Mouse (Mus musculus) limb, embryonic 14.5 days (tissue): Measurements from ENCODE around the gene Higd1b. TPM values are rescaled to one million over a fixed set of nuclear protein-coding genes. Genes with fewer than 3 reads are reported as not detected.

Experiments
- ATAC-seq: fragments of 200-750 bp; cut with Nextera tagmentation; 2 replicates; pipeline ENCODE4 v1.8.0; 2017; ENCODE audit warnings: low read depth, moderate number of reproducible peaks, moderate TSS enrichment; ENCODE audit not compliant: low FRiP score
- DNase-seq: peaks from one replicate; pipeline ENCODE4 v3.0.0-alpha.2; 2015; ENCODE audit warnings: low spot score
- H3K27ac ChIP-seq: fragments of 300-500 bp; sonication (generic); replicated peaks from 2 replicates; pipeline ENCODE4 v1.5.1; 2014; ENCODE audit warnings: low read depth, mild to moderate bottlenecking, low read length, moderate library complexity, mixed read lengths
- H3K27me3 ChIP-seq: fragments of 300-500 bp; sonication (generic); 2 replicates; pipeline ENCODE4 v1.6.1; 2014; ENCODE audit warnings: low read length, mixed read lengths; ENCODE audit not compliant: control insufficient read depth, insufficient read depth
- H3K36me3 ChIP-seq: fragments of 300-500 bp; sonication (generic); 2 replicates; pipeline ENCODE4 v1.6.1; 2014; ENCODE audit warnings: mild to moderate bottlenecking, low read length, moderate library complexity, mixed read lengths; ENCODE audit not compliant: control insufficient read depth, insufficient read depth
- H3K4me1 ChIP-seq: fragments of 300-500 bp; sonication (generic); 2 replicates; pipeline ENCODE4 v1.6.1; 2014; ENCODE audit warnings: antibody characterized with exemption, low read length, mixed read lengths; ENCODE audit not compliant: control insufficient read depth, insufficient read depth
- H3K4me2 ChIP-seq: fragments of 300-500 bp; sonication (generic); replicated peaks from 2 replicates; pipeline ENCODE4 v1.6.1; 2014; ENCODE audit warnings: low read depth, mild to moderate bottlenecking, low read length, moderate library complexity; ENCODE audit not compliant: severe bottlenecking
- H3K4me3 ChIP-seq: fragments of 300-500 bp; sonication (generic); replicated peaks from 2 replicates; pipeline ENCODE4 v1.5.1; 2014; ENCODE audit warnings: low read length
- H3K9ac ChIP-seq: fragments of 300-500 bp; sonication (generic); 2 replicates; pipeline ENCODE4 v1.6.1; 2014; ENCODE audit warnings: mild to moderate bottlenecking, low read depth, low read length, moderate library complexity; ENCODE audit not compliant: severe bottlenecking
- H3K9me3 ChIP-seq: fragments of 300-500 bp; sonication (generic); 2 replicates; pipeline ENCODE4 v1.6.1; 2016; ENCODE audit warnings: low read length; ENCODE audit not compliant: control insufficient read depth
- POLR2A ChIP-seq: fragments of 200-500 bp; IDR thresholded peaks from 2 replicates; pipeline ENCODE4 v1.8.0; 2012; ENCODE audit warnings: inconsistent platforms, mild to moderate bottlenecking, moderate library complexity, borderline replicate concordance; ENCODE audit not compliant: insufficient read depth, insufficient read length; ENCODE audit errors: extremely low read depth
- WGBS: fragments of 180-500 bp; shearing (Covaris S2); extraction: QIAGEN DNeasy Blood & Tissue Kit; methylation state at CpG from one replicate; pipeline ENCODE4 v1.1.7; 2014; 5-methylcytosine and 5-hydroxymethylcytosine counted together
- polyA plus RNA-seq, 2 experiments: library from polyadenylated mRNA; depleted of rRNA in 1 of 2; stranded (reverse) in 1 of 2; unstranded in 1 of 2; fragments of >200 nt; fragmentation: Nextera tagmentation in 1 of 2; extraction: Ambion mirVana in 1 of 2; gene quantifications; 2 replicates each; pipeline versions ENCODE4 v1.2.1 to v1.2.3; 2012 to 2014

Higd1b gene
- polyA plus RNA-seq, 2 experiments, result 0.43 TPM; not detected in 1

GRCm38 (mm10) chr11:102864272-102864671 is 28.6 kb downstream of the Higd1b start:
- no peak for TF ChIP-seq POLR2A
- peak; percentile 95 for DNase-seq
- H3K27ac ChIP-seq, result no peak overlapping the region
- ATAC-seq, result peak; percentile 70; the same call in 1 of the 2 replicates
- H3K4me3 ChIP-seq, result no peak overlapping the region
- H3K4me2 ChIP-seq, result no peak overlapping the region
- H3K27me3 ChIP-seq, result no peaks in the 10 kb centered on the region
- no peaks in the 10 kb centered on the region for H3K4me1 ChIP-seq
- H3K36me3 ChIP-seq, result peaks cover 94% of the 10 kb centered on the region
- WGBS, result 36% methylated on average over 4 of the region's 4 CpGs
- H3K9ac ChIP-seq, result no peak overlapping the region
- H3K9me3 ChIP-seq, result no peaks in the 10 kb centered on the region

- Histone ChIP-seq H3K9ac (no peak overlapping the region), H3K4me1 (peaks cover 4% of the 10 kb centered on the region; the same call in 1 of the 2 replicates)
These were observed 39.2 kb downstream of the Higd1b start for GRCm38 (mm10) chr11:102874801-102875334.

GRCm38 (mm10) chr11:102879558-102879957 is 43.9 kb downstream of the Higd1b start:
- no peaks in the 10 kb centered on the region for H3K27me3 ChIP-seq
- H3K4me2 ChIP-seq, result peak overlapping the region; percentile 77
- no peak overlapping the region for H3K27ac ChIP-seq
- H3K9ac ChIP-seq, result no peak overlapping the region; the same call in 1 of the 2 replicates
- 86% methylated on average over 2 of the region's 2 CpGs for WGBS
- peaks cover 7% of the 10 kb centered on the region; the same call in 1 of the 2 replicates for H3K4me1 ChIP-seq
- H3K9me3 ChIP-seq, result no peaks in the 10 kb centered on the region
- TF ChIP-seq POLR2A, result no peak
- H3K36me3 ChIP-seq, result peaks cover 24% of the 10 kb centered on the region
- no peak for DNase-seq
- ATAC-seq, result no peak
- no peak overlapping the region; the same call in 1 of the 2 replicates for H3K4me3 ChIP-seq

More at GRCm38 (mm10) chr11:102874801-102875334, 39.2 kb downstream of the Higd1b start:
- no peak for TF ChIP-seq POLR2A
- H3K27me3 ChIP-seq, result no peaks in the 10 kb centered on the region
- H3K36me3 ChIP-seq, result peaks cover 54% of the 10 kb centered on the region
- no peak overlapping the region for H3K27ac ChIP-seq
- WGBS, result 91% methylated on average over 7 of the region's 7 CpGs
- H3K4me2 ChIP-seq, result no peak overlapping the region
- no peak for DNase-seq
- no peak for ATAC-seq
- H3K9me3 ChIP-seq, result no peaks in the 10 kb centered on the region
- no peak overlapping the region for H3K4me3 ChIP-seq

- peak within 1 kb of the TSS; percentile 69 for H3K9ac ChIP-seq
- H3K4me3 ChIP-seq, result peak within 1 kb of the TSS; percentile 69
- H3K27ac ChIP-seq, result peak within 1 kb of the TSS; percentile 85
- H3K9me3 ChIP-seq, result no peaks in the 10 kb centered on the region
- peaks cover 7% of the 10 kb centered on the region; the same call in 1 of the 2 replicates for H3K4me1 ChIP-seq
- under 1% methylated on average over 62 of the region's 62 CpGs for WGBS
- no peaks in the 10 kb centered on the region for H3K27me3 ChIP-seq
- H3K36me3 ChIP-seq, result peaks cover 13% of the 10 kb centered on the region
- DNase-seq, result peak; percentile 94
- H3K4me2 ChIP-seq, result peak within 1 kb of the TSS; percentile 77
- peak; percentile 92 for TF ChIP-seq POLR2A
- peak; percentile 92 for ATAC-seq
These were observed 45.1 kb downstream of the Higd1b start, which contains the start of the genes Eftud2 and Ccdc103 for GRCm38 (mm10) chr11:102880585-102881313. TSS of gene Eftud2 (minus strand) at chr11:102880985. TSS of gene Ccdc103 (plus strand) at chr11:102881204.
